Mouse (Mus musculus) hindbrain, embryonic 12.5 days (tissue): Measurements from ENCODE around the gene Cdc37. TPM values are rescaled to one million over a fixed set of nuclear protein-coding genes. Genes with fewer than 3 reads are reported as not detected.
A peak's percentile ranks its signal among the peaks of the same experiment; 100 is the strongest.
"Not testable (repeated sequence)": the region's sequence is repeated elsewhere in the genome, so short reads cannot be mapped to it uniquely, and the experiment has no call there.

Experiments used
- ATAC-seq: fragments of 200-750 bp; cut with Nextera tagmentation; 2 replicates; pipeline ENCODE4 v1.8.0; 2017; ENCODE audit warnings: moderate TSS enrichment; ENCODE audit not compliant: low FRiP score
- H3K27ac ChIP-seq: fragments of 300-500 bp; sonication (generic); 2 replicates; pipeline ENCODE4 v1.5.1; 2016; ENCODE audit warnings: mild to moderate bottlenecking
- H3K27me3 ChIP-seq: fragments of 300-500 bp; sonication (generic); 2 replicates; pipeline ENCODE4 v1.6.1; 2016; ENCODE audit warnings: mild to moderate bottlenecking
- H3K36me3 ChIP-seq: fragments of 300-500 bp; sonication (generic); 2 replicates; pipeline ENCODE4 v1.6.1; 2016; ENCODE audit warnings: mild to moderate bottlenecking
- H3K4me1 ChIP-seq: fragments of 300-500 bp; sonication (generic); 2 replicates; pipeline ENCODE4 v1.6.1; 2016
- H3K4me2 ChIP-seq: fragments of 300-500 bp; sonication (generic); replicated peaks from 2 replicates; pipeline ENCODE4 v1.6.1; 2016; ENCODE audit warnings: mild to moderate bottlenecking
- H3K4me3 ChIP-seq: fragments of 300-500 bp; sonication (generic); 2 replicates; pipeline ENCODE4 v1.5.1; 2016; ENCODE audit warnings: mild to moderate bottlenecking
- H3K9ac ChIP-seq: fragments of 300-500 bp; sonication (generic); 2 replicates; pipeline ENCODE4 v1.6.1; 2016; ENCODE audit warnings: mild to moderate bottlenecking, moderate library complexity
- H3K9me3 ChIP-seq: fragments of 300-500 bp; sonication (generic); replicated peaks from 2 replicates; pipeline ENCODE4 v1.6.1; 2016; ENCODE audit warnings: mild to moderate bottlenecking
- WGBS: fragments of 180-500 bp; shearing (Covaris S2); methylation state at CpG from one replicate; pipeline ENCODE4 v1.1.7; 2016; 5-methylcytosine and 5-hydroxymethylcytosine counted together
- polyA plus RNA-seq: library from polyadenylated mRNA; unstranded; fragments of >200 nt; fragmentation: Nextera tagmentation; extraction: Ambion mirVana; gene quantifications from 2 replicates; pipeline ENCODE4 v1.2.1, GENCODE M21; 2016

Cdc37 gene
- 271 and 274 TPM in 2 replicates for polyA plus RNA-seq

GRCm38 (mm10) chr9:21149654-21150419 is at the start of gene Cdc37:
Cdc37 (minus strand) TSS chr9:21149982.
- peaks cover 9% of the 10 kb centered on the region; the same call in 1 of the 2 replicates for H3K27me3 ChIP-seq
- H3K4me2 ChIP-seq = peak within 1 kb of the TSS; percentile 93
- H3K36me3 ChIP-seq = peaks cover 20% of the 10 kb centered on the region
- peaks cover 43% of the 10 kb centered on the region for H3K4me1 ChIP-seq
- H3K27ac ChIP-seq = peak within 1 kb of the TSS; percentile 64; the same call in 1 of the 2 replicates
- H3K9ac ChIP-seq = peak within 1 kb of the TSS; percentile 81
- H3K4me3 ChIP-seq = peak within 1 kb of the TSS; percentile 86
- no peaks in the 10 kb centered on the region for H3K9me3 ChIP-seq
- ATAC-seq = peak; percentile 96
- 4% methylated on average over 56 of the region's 56 CpGs for WGBS

- Histone ChIP-seq H3K4me3 (no peak overlapping the region), H3K4me1 (peaks cover 30% of the 10 kb centered on the region), H3K9ac (no peak overlapping the region), H3K36me3 (0 out of 2 replicates have a peak, but pooled peaks cover 4% of the 10 kb centered on the region), H3K4me2 (no peak overlapping the region), H3K9me3 (no peaks in the 10 kb centered on the region), H3K27ac (no peak overlapping the region), H3K27me3 (peaks cover under 1% of the 10 kb centered on the region; the same call in 1 of the 2 replicates)
- no peak for ATAC-seq
- 82% methylated on average over 3 of the region's 3 CpGs for WGBS
These were observed 49.2 kb upstream of the Cdc37 start for GRCm38 (mm10) chr9:21198960-21199359.

- Histone ChIP-seq H3K9ac (peak overlapping the region; percentile 73), H3K27me3 (no peaks in the 10 kb centered on the region; the same call in 1 of the 2 replicates), H3K4me3 (peak overlapping the region; percentile 48), H3K9me3 (no peaks in the 10 kb centered on the region), H3K36me3 (0 out of 2 replicates have a peak, but pooled peaks cover 4% of the 10 kb centered on the region), H3K4me1 (peaks cover 30% of the 10 kb centered on the region), H3K4me2 (peak overlapping the region; percentile 60), H3K27ac (no peak overlapping the region)
- ATAC-seq = peak; percentile 81
- 15% methylated on average over 4 of the region's 4 CpGs for WGBS
These were observed 48.2 kb upstream of the Cdc37 start for GRCm38 (mm10) chr9:21197981-21198380.

GRCm38 (mm10) chr9:21196521-21197433 is 47.0 kb upstream of the Cdc37 start:
- Histone ChIP-seq H3K36me3 (0 out of 2 replicates have a peak, but pooled peaks cover 4% of the 10 kb centered on the region), H3K9ac (peak overlapping the region; percentile 73), H3K9me3 (no peaks in the 10 kb centered on the region), H3K4me1 (peaks cover 30% of the 10 kb centered on the region), H3K4me3 (peak overlapping the region; percentile 48), H3K4me2 (peak overlapping the region; percentile 60), H3K27ac (peak overlapping the region; percentile 56; the same call in 1 of the 2 replicates), H3K27me3 (no peaks in the 10 kb centered on the region)
- 28% methylated on average over 19 of the region's 19 CpGs for WGBS
- peak; percentile 71 for ATAC-seq

GRCm38 (mm10) chr9:21195736-21196505 is 46.1 kb upstream of the Cdc37 start:
- not testable (repeated sequence) for H3K4me2 ChIP-seq, H3K9ac ChIP-seq, H3K27me3 ChIP-seq, H3K9me3 ChIP-seq, H3K4me3 ChIP-seq, H3K36me3 ChIP-seq, H3K27ac ChIP-seq
- peak; percentile 27 for ATAC-seq
- peaks cover 30% of the 10 kb centered on the region for H3K4me1 ChIP-seq
- WGBS = 46% methylated on average over 7 of the region's 7 CpGs

- Histone ChIP-seq H3K4me1 (peaks cover 32% of the 10 kb centered on the region), H3K27ac (no peak overlapping the region), H3K36me3 (no peaks in the 10 kb centered on the region), H3K27me3 (no peaks in the 10 kb centered on the region), H3K9ac (no peak overlapping the region), H3K9me3 (no peaks in the 10 kb centered on the region), H3K4me2 (no peak overlapping the region), H3K4me3 (no peak overlapping the region)
- whole genome bisulfite sequencing = 86% methylated on average over 4 of the region's 4 CpGs
- ATAC-seq = no peak
These were observed 45.2 kb upstream of the Cdc37 start for GRCm38 (mm10) chr9:21194787-21195493.

- no peaks in the 10 kb centered on the region for H3K9me3 ChIP-seq
- H3K4me1 ChIP-seq = peaks cover 32% of the 10 kb centered on the region
- H3K4me2 ChIP-seq = no peak overlapping the region
- ATAC-seq = no peak
- 90% methylated on average over 3 of the region's 3 CpGs for WGBS
- no peak overlapping the region for H3K27ac ChIP-seq
- no peaks in the 10 kb centered on the region for H3K36me3 ChIP-seq
- no peak overlapping the region for H3K9ac ChIP-seq
- H3K27me3 ChIP-seq = no peaks in the 10 kb centered on the region
- no peak overlapping the region for H3K4me3 ChIP-seq
These were observed 44.0 kb upstream of the Cdc37 start for GRCm38 (mm10) chr9:21193786-21194185.

- peaks cover 4% of the 10 kb centered on the region for H3K4me1 ChIP-seq
- no peak overlapping the region for H3K9ac ChIP-seq
- no peaks in the 10 kb centered on the region for H3K27me3 ChIP-seq
- no peak for ATAC-seq
- no peak overlapping the region for H3K27ac ChIP-seq
- H3K4me3 ChIP-seq = no peak overlapping the region
- no peaks in the 10 kb centered on the region for H3K9me3 ChIP-seq
- no peak overlapping the region for H3K4me2 ChIP-seq
- H3K36me3 ChIP-seq = no peaks in the 10 kb centered on the region
- 50% methylated on average over 3 of the region's 3 CpGs for WGBS
These were observed 40.9 kb upstream of the Cdc37 start for GRCm38 (mm10) chr9:21190670-21191069.

- H3K4me1 ChIP-seq = 0 out of 2 replicates have a peak, but pooled peaks cover 2% of the 10 kb centered on the region
- no peak overlapping the region for H3K4me2 ChIP-seq
- no peak overlapping the region for H3K4me3 ChIP-seq
- no peaks in the 10 kb centered on the region for H3K9me3 ChIP-seq
- no peak for ATAC-seq
- 46% methylated on average over 7 of the region's 7 CpGs for WGBS
- no peaks in the 10 kb centered on the region for H3K36me3 ChIP-seq
- H3K27me3 ChIP-seq = peaks cover 7% of the 10 kb centered on the region
- H3K9ac ChIP-seq = no peak overlapping the region
- H3K27ac ChIP-seq = no peak overlapping the region
These were observed 40.1 kb upstream of the Cdc37 start for GRCm38 (mm10) chr9:21189905-21190304.

GRCm38 (mm10) chr9:21185436-21185835 is 35.7 kb upstream of the Cdc37 start:
- Histone ChIP-seq H3K36me3 (no peaks in the 10 kb centered on the region), H3K27ac (no peak overlapping the region), H3K4me2 (no peak overlapping the region), H3K9ac (no peak overlapping the region), H3K9me3 (no peaks in the 10 kb centered on the region), H3K4me3 (no peak overlapping the region), H3K4me1 (peaks cover 9% of the 10 kb centered on the region; the same call in 1 of the 2 replicates), H3K27me3 (peaks cover 50% of the 10 kb centered on the region)
- WGBS = 84% methylated on average over 5 of the region's 5 CpGs
- ATAC-seq = no peak

- peaks cover 8% of the 10 kb centered on the region; the same call in 1 of the 2 replicates for H3K4me1 ChIP-seq
- H3K4me3 ChIP-seq = no peak overlapping the region
- no peak overlapping the region for H3K4me2 ChIP-seq
- no peak for ATAC-seq
- 54% methylated on average over 2 of the region's 2 CpGs for WGBS
- H3K27me3 ChIP-seq = peaks cover 53% of the 10 kb centered on the region
- H3K9me3 ChIP-seq = no peaks in the 10 kb centered on the region
- H3K36me3 ChIP-seq = no peaks in the 10 kb centered on the region
- H3K9ac ChIP-seq = no peak overlapping the region
- no peak overlapping the region for H3K27ac ChIP-seq
These were observed 35.0 kb upstream of the Cdc37 start for GRCm38 (mm10) chr9:21184733-21185132.
